Mouse (Mus musculus): Measurements from ENCODE around the gene Oas1a. TPM values are rescaled to one million over a fixed set of nuclear protein-coding genes. Genes with fewer than 3 reads are reported as not detected.

Gene Oas1a
- polyA plus RNA-seq, 1 experiment from 2014 or later = 0.82 TPM

DNA sequence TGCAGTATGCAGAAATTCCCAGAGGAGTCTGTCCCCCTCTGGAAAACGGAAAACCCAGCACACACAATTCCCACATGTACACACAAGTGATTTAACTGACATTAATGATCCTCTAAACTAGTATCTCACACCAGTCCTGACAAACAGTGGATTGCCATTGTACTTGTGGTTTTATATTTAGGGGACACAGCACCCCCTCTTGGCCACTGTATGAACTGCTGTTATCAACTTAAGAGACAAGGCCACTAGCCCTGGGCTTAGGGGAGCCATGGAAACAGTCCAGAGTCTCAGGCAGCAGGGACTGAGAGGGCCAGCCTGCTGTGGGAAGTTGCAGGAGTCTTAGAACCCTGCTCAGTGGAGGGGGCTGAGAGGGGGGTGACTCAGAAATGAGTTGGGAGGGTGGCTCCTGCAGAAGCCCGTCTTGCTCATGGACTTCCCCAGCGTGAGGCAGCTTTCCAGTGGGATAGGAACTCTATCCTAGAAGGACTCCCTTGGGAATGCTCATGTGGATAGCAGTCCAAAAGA is 41.9 kb downstream of the Oas1a start:
- H3K27me3 ChIP-seq (ENCODE audit: control insufficient read depth, insufficient read depth, low read length) = no peaks in the 10 kb centered on the region
- H3K4me3 ChIP-seq (replicated peaks; ENCODE audit: low read length) = no peak overlapping the region
- no peak overlapping the region for H3K4me2 ChIP-seq (replicated peaks)
- H3K27ac ChIP-seq = no peak overlapping the region
- H3K9me3 ChIP-seq (ENCODE audit: control insufficient read depth, low read length) = no peaks in the 10 kb centered on the region
- no peaks in the 10 kb centered on the region for H3K4me1 ChIP-seq (replicated peaks; ENCODE audit: control insufficient read depth, insufficient read depth, low read length)
- H3K36me3 ChIP-seq (replicated peaks; ENCODE audit: control insufficient read depth, insufficient read depth) = no peaks in the 10 kb centered on the region
- no peak overlapping the region for H3K9ac ChIP-seq
- ATAC-seq (ENCODE audit: low FRiP score) (no peak), DNase-seq (ENCODE audit: low spot score) (no peak)
- 66% methylated on average over 3 of the region's 3 CpGs for WGBS

DNA sequence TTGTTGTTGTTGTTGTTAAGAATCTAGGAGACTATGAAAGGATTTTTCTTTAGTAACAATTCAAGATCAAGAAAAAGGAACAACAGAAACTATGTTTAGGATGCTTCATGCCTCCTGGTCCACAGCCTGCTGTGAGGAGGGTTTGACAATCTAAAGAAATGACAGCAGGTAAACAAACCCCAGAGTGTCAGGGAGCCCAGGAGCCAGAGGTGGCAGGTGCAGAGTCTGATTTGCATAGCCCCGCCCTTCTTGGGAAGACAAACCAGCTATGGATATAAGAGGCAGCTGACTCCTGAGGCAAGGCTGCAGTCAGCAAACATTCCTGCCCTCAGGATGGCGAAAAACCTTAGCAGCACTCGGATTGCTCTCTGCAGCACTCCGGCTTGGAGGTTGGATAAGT is 46.2 kb downstream of the Oas1a start, which contains the start of gene Oas1h:
TSS of gene Oas1h (plus strand) at position 301 of the 400 bp plus-strand sequence.
- Histone ChIP-seq H3K36me3 (replicated peaks; ENCODE audit: control insufficient read depth, insufficient read depth) (no peaks in the 10 kb centered on the region), H3K9ac (no peak within 1 kb of the TSS), H3K27ac (no peak within 1 kb of the TSS), H3K4me2 (replicated peaks) (no peak within 1 kb of the TSS), H3K4me3 (replicated peaks; ENCODE audit: low read length) (no peak within 1 kb of the TSS), H3K27me3 (ENCODE audit: control insufficient read depth, insufficient read depth, low read length) (no peaks in the 10 kb centered on the region), H3K9me3 (ENCODE audit: control insufficient read depth, low read length) (no peaks in the 10 kb centered on the region), H3K4me1 (replicated peaks; ENCODE audit: control insufficient read depth, insufficient read depth, low read length) (no peaks in the 10 kb centered on the region)
- DNase-seq (ENCODE audit: low spot score) (no peak), ATAC-seq (ENCODE audit: low FRiP score) (no peak)
- 55% methylated on average over 4 of the region's 4 CpGs for WGBS

DNA sequence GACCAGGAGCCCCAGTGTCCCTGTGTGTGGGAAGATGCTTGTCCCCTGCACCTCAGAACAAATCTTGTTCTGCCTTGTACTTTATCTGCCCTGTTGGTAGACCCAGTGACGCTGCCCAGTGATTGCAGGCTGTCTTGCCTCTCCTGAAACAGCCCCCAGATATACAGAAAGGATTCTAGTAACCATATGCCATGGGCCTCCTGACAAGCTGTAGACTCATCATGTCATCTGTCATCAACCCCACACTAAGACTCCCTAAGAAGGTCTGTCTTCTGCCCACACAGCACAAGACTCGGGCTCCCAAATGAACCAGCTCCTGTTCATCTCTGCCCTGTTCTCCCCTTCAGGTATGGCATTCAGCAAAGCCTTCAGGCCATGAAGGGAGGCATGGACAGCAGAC is 48.1 kb downstream of the Oas1a start:
- H3K4me1 ChIP-seq (replicated peaks; ENCODE audit: control insufficient read depth, insufficient read depth, low read length) = no peaks in the 10 kb centered on the region
- H3K4me3 ChIP-seq (replicated peaks; ENCODE audit: low read length) = no peak overlapping the region
- ATAC-seq (ENCODE audit: low FRiP score) = no peak
- no peak for DNase-seq (ENCODE audit: low spot score)
- H3K9ac ChIP-seq = no peak overlapping the region
- H3K27ac ChIP-seq = no peak overlapping the region
- 83% methylated on average over 2 of the region's 2 CpGs for WGBS
- no peak overlapping the region for H3K4me2 ChIP-seq (replicated peaks)
- H3K27me3 ChIP-seq (ENCODE audit: control insufficient read depth, insufficient read depth, low read length) = no peaks in the 10 kb centered on the region
- H3K9me3 ChIP-seq (ENCODE audit: control insufficient read depth, low read length) = peaks cover 3% of the 10 kb centered on the region; the same call in 1 of the 2 replicates
- H3K36me3 ChIP-seq (replicated peaks; ENCODE audit: control insufficient read depth, insufficient read depth) = no peaks in the 10 kb centered on the region

DNA sequence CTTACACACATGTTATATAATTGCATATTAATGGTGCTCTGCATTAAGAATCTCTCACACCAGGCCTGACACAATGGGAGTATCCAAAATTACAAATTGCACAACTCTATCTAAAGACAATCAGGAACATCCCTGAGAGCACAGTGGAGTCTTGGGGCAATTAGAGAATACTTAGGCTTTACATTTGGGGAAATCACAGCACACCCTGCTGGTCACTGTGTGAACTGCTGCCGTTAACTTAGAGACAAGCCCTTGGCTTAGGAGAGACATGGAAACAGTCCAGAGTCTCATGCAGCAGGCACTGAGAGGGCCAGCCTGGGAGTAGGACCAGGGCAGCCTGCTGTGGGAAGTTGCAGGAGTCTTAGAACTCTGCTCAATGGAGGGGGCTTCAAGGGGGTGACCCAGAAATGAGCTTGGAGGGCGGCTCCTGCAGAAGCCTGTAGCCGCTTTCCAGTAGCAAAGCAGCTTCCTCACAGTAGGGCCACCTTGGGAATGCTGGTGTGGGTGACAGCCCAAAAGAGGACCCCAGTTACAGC is 57.7 kb downstream of the Oas1a start:
- peaks cover 12% of the 10 kb centered on the region for H3K9me3 ChIP-seq (ENCODE audit: control insufficient read depth, low read length)
- WGBS = 62% methylated on average over 3 of the region's 3 CpGs

DNA sequence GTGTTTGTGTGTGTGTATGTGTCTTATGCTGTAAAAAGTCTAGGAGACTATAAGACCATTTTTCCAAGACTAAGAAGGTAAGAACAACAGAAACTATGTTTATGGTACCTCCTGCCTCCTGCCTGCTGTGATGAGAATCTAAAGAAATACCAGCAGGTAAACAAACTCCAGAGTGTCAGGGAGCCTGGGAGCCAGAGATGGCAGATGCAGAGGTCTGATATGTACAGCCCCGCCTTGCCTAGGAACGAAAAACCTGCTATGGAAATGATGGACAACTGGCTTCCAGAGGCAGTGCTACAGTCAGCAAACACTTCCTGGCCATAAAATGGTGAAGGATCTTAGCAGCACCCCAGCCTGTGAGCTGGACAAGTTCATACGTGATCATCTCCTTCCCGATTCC is 60.3 kb downstream of the Oas1a start, which contains the start of gene Oas1f:
TSS of gene Oas1f (plus strand) at position 301 of the 400 bp plus-strand sequence.
- Histone ChIP-seq H3K9ac (no peak within 1 kb of the TSS), H3K27me3 (ENCODE audit: control insufficient read depth, insufficient read depth, low read length) (no peaks in the 10 kb centered on the region), H3K4me2 (replicated peaks) (no peak within 1 kb of the TSS), H3K4me3 (replicated peaks; ENCODE audit: low read length) (no peak within 1 kb of the TSS), H3K9me3 (ENCODE audit: control insufficient read depth, low read length) (no peaks in the 10 kb centered on the region), H3K4me1 (replicated peaks; ENCODE audit: control insufficient read depth, insufficient read depth, low read length) (no peaks in the 10 kb centered on the region), H3K27ac (no peak within 1 kb of the TSS), H3K36me3 (replicated peaks; ENCODE audit: control insufficient read depth, insufficient read depth) (no peaks in the 10 kb centered on the region)
- no peak for DNase-seq (ENCODE audit: low spot score)
- 76% methylated on average over 4 of the region's 4 CpGs for WGBS
- no peak for ATAC-seq (ENCODE audit: low FRiP score)

More for the DNA sequence above, 57.7 kb downstream of the Oas1a start:
- ATAC-seq (ENCODE audit: low FRiP score) = no peak
- Histone ChIP-seq H3K4me3 (replicated peaks; ENCODE audit: low read length) (no peak overlapping the region), H3K36me3 (replicated peaks; ENCODE audit: control insufficient read depth, insufficient read depth) (no peaks in the 10 kb centered on the region), H3K27me3 (ENCODE audit: control insufficient read depth, insufficient read depth, low read length) (no peaks in the 10 kb centered on the region), H3K4me1 (replicated peaks; ENCODE audit: control insufficient read depth, insufficient read depth, low read length) (no peaks in the 10 kb centered on the region), H3K27ac (no peak overlapping the region), H3K9ac (no peak overlapping the region), H3K4me2 (replicated peaks) (no peak overlapping the region)
- DNase-seq (ENCODE audit: low spot score) = no peak

Small RNA genes lying within 50 kb of the gene (microRNA-seq; reads per million reads assigned to microRNA genes)
- not detected for gene Gm22907

Other genes with a start within 250 kb of the Oas1a start
- 53.9 and 64.1 TPM in 2 replicates for gene Dtx1, start 195.6 kb downstream of the Oas1a start, polyA plus RNA-seq (2014; fragmentation: Nextera tagmentation; extraction: Ambion mirVana)
- 0.16 and 0.32 TPM in 2 replicates for gene Oas2, start 157.7 kb downstream of the Oas1a start, polyA plus RNA-seq (2014; fragmentation: Nextera tagmentation; extraction: Ambion mirVana)
- 0.46 and 0.95 TPM in 2 replicates for gene Oas3, start 129.9 kb downstream of the Oas1a start, polyA plus RNA-seq (2014; fragmentation: Nextera tagmentation; extraction: Ambion mirVana)
- gene Oas1e, start 112.0 kb downstream of the Oas1a start, polyA plus RNA-seq (2014; fragmentation: Nextera tagmentation; extraction: Ambion mirVana) = 0.24 and 0.35 TPM in 2 replicates
- 0.40 and 0.64 TPM in 2 replicates for gene Oas1c, start 95.0 kb downstream of the Oas1a start, polyA plus RNA-seq (2014; fragmentation: Nextera tagmentation; extraction: Ambion mirVana)
- not detected in 2 replicates for gene Oas1f, start 60.2 kb downstream of the Oas1a start, polyA plus RNA-seq (2014; fragmentation: Nextera tagmentation; extraction: Ambion mirVana)
- not detected in 2 replicates for gene Oas1h, start 46.1 kb downstream of the Oas1a start, polyA plus RNA-seq (2014; fragmentation: Nextera tagmentation; extraction: Ambion mirVana)
- 0.19 and 0.33 TPM in 2 replicates for gene Oas1g, start 19.9 kb downstream of the Oas1a start, polyA plus RNA-seq (2014; fragmentation: Nextera tagmentation; extraction: Ambion mirVana)
- gene Oas1d, start 7.0 kb upstream of the Oas1a start, polyA plus RNA-seq (2014; fragmentation: Nextera tagmentation; extraction: Ambion mirVana) = not detected in 2 replicates
- 28.6 and 33.7 TPM in 2 replicates for gene Rph3a, start 102.6 kb upstream of the Oas1a start, polyA plus RNA-seq (2014; fragmentation: Nextera tagmentation; extraction: Ambion mirVana)

Measured in hindbrain, embryonic 14.5 days (tissue).